Mouse (Mus musculus) neural tube, embryonic 13.5 days (tissue): ENCODE data around the gene Krt20. TPM values are rescaled to one million over a fixed set of nuclear protein-coding genes. Genes with fewer than 3 reads are reported as not detected.

Experiments
- ATAC-seq: fragments of 200-750 bp; cut with Nextera tagmentation; 2 replicates; pipeline ENCODE4 v1.8.0; 2017; ENCODE audit warnings: low read depth, mild to moderate bottlenecking, moderate TSS enrichment, moderate library complexity
- H3K27ac ChIP-seq: fragments of 300-500 bp; sonication (generic); replicated peaks from 2 replicates; pipeline ENCODE4 v1.5.1; 2015; ENCODE audit warnings: moderate library complexity, mild to moderate bottlenecking, inconsistent platforms
- H3K27me3 ChIP-seq: fragments of 300-500 bp; sonication (generic); 2 replicates; pipeline ENCODE4 v1.6.1; 2015; ENCODE audit warnings: mild to moderate bottlenecking, inconsistent platforms
- H3K36me3 ChIP-seq: fragments of 300-500 bp; sonication (generic); 2 replicates; pipeline ENCODE4 v1.6.1; 2015; ENCODE audit warnings: mild to moderate bottlenecking, inconsistent platforms
- H3K4me1 ChIP-seq: fragments of 300-500 bp; sonication (generic); replicated peaks from 2 replicates; pipeline ENCODE4 v1.6.1; 2015; ENCODE audit warnings: inconsistent platforms
- H3K4me2 ChIP-seq: fragments of 300-500 bp; sonication (generic); 2 replicates; pipeline ENCODE4 v1.6.1; 2015; ENCODE audit warnings: inconsistent platforms, mild to moderate bottlenecking, moderate library complexity
- H3K4me3 ChIP-seq: fragments of 300-500 bp; sonication (generic); 2 replicates; pipeline ENCODE4 v1.5.1; 2015; ENCODE audit warnings: mild to moderate bottlenecking, inconsistent platforms
- H3K9ac ChIP-seq: fragments of 300-500 bp; sonication (generic); 2 replicates; pipeline ENCODE4 v1.6.1; 2015; ENCODE audit warnings: moderate library complexity, mild to moderate bottlenecking, inconsistent platforms
- H3K9me3 ChIP-seq: fragments of 300-500 bp; sonication (generic); 2 replicates; pipeline ENCODE4 v1.6.1; 2016; ENCODE audit warnings: inconsistent platforms
- WGBS: fragments of 180-500 bp; shearing (Covaris S2); methylation state at CpG from one replicate; pipeline ENCODE4 v1.1.7; 2015; 5-methylcytosine and 5-hydroxymethylcytosine counted together
- polyA plus RNA-seq: library from polyadenylated mRNA; unstranded; fragments of >200 nt; fragmentation: Nextera tagmentation; extraction: Ambion mirVana; gene quantifications from 2 replicates; pipeline ENCODE4 v1.2.1, GENCODE M21; 2015

Krt20 gene
- polyA plus RNA-seq, 1 experiment from 2014 or later = 0.42 TPM

DNA sequence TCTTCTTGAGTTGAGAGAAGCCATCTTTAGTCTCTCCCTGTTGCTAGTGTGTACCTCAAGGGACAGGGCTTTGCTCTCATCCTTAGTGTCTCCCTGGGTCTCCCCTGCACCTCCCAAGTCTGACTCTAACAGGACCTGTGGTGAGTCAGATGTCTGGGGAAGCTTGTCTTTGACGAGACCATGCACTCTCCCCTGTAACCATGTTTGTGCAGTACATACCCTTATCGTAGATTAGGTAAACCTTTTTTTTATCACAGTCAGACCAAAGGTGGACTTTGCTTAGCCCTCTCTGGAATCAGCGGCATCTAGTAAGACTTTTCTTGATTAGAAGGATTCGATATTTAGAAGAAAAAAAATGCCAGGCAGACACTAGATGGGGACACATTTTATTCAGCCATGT lies 16.1 kb upstream of the Krt20 start:
- WGBS = 93% methylated on average over 4 of the region's 4 CpGs
- Histone ChIP-seq H3K9me3 (no peaks in the 10 kb centered on the region), H3K4me3 (no peak overlapping the region), H3K4me1 (no peaks in the 10 kb centered on the region), H3K4me2 (no peak overlapping the region), H3K36me3 (no peaks in the 10 kb centered on the region), H3K9ac (no peak overlapping the region), H3K27me3 (no peaks in the 10 kb centered on the region; the same call in 1 of the 2 replicates), H3K27ac (no peak overlapping the region)
- ATAC-seq = no peak

DNA sequence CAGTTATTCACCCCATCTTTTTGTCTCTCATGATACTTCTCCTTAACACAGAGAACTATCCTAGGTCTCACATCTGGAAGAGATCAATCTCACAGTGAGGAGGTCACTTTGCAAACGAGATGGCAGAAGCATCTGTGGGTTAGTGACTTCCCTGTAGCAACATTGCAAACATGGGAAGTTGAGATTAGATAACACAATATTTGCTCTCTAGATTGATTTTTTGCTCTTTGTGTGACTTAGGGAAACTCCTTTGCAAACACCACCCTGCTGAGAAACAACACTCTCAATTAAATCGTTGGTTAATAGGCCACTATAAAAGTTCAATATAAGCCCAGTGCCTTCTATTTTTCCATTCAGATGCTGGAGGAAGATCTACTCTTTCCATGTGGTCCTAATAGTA lies 10.8 kb upstream of the Krt20 start:
- WGBS = 65% methylated on average over 2 of the region's 2 CpGs
- Histone ChIP-seq H3K4me2 (no peak overlapping the region), H3K4me1 (no peaks in the 10 kb centered on the region), H3K36me3 (no peaks in the 10 kb centered on the region), H3K4me3 (no peak overlapping the region), H3K27me3 (no peaks in the 10 kb centered on the region), H3K9ac (no peak overlapping the region), H3K27ac (no peak overlapping the region), H3K9me3 (no peaks in the 10 kb centered on the region)
- ATAC-seq = no peak

DNA sequence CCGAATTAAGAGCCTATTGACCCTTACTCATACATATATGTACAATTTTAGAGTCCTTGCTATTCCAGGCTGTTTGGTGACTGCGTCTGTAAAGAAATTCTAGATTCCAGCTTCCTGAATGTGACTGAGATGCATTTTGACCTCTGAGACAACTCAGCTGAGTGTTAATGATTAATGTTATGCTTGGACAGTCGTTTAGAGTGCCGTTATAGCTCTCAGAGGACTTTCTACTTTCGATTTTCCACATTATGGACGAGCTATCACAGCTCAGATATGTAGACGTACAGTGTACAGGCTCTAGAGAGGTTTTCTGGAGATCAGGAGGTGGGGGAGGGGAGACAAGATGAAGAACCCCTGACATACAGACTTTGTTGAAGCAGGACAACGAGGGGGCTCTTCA lies 3.3 kb upstream of the Krt20 start:
- Histone ChIP-seq H3K4me1 (no peaks in the 10 kb centered on the region), H3K27ac (no peak overlapping the region), H3K9me3 (no peaks in the 10 kb centered on the region), H3K4me2 (no peak overlapping the region), H3K9ac (no peak overlapping the region), H3K27me3 (no peaks in the 10 kb centered on the region), H3K36me3 (no peaks in the 10 kb centered on the region), H3K4me3 (no peak overlapping the region)
- WGBS = 60% methylated on average over 8 of the region's 8 CpGs
- no peak for ATAC-seq

DNA sequence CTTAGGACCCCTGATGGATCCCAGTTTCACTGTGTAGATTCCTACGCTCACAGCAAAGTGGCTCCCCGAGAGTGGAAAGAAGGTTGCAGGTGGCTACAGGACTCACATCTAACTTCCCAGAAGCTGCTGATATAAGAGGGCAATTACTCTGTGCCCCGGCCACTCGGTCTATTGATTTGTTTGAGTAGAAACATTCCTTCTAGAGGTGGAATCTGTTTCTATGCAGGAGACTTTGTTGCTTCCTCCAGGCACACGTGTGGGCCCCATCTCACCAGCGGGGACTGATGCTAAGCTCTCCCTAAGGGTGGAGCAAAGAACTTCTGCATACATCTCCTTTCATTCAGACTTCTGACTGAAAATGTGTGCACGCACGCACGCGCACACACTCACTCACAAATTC lies 1.5 kb upstream of the Krt20 start:
- Histone ChIP-seq H3K4me2 (no peak overlapping the region), H3K27ac (no peak overlapping the region), H3K4me1 (no peaks in the 10 kb centered on the region), H3K27me3 (no peaks in the 10 kb centered on the region), H3K9me3 (no peaks in the 10 kb centered on the region), H3K36me3 (no peaks in the 10 kb centered on the region), H3K9ac (no peak overlapping the region), H3K4me3 (no peak overlapping the region)
- ATAC-seq = no peak
- 77% methylated on average over 10 of the region's 10 CpGs for WGBS

DNA sequence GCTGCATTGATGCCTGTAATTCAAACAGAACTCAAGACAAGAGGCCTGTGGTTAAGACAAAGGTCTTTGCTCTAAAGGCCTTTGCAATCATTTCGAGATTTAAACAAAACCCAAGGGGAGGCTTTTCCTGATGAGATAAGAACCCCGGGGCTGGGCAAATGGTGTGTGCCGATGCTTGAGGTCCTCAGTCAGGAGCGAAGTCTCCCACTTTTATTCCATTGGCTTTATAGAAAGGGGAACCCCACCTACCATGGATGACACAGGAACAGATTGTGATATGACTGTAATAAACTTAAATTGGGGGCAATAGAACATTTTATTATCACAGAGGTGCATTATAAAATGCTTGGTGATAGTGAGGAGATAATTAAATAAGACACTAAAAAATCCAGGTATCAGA lies 1.3 kb downstream of the Krt20 start:
- H3K36me3 ChIP-seq = no peaks in the 10 kb centered on the region
- H3K27ac ChIP-seq = no peak overlapping the region
- no peak overlapping the region for H3K4me2 ChIP-seq
- 73% methylated on average over 4 of the region's 4 CpGs for WGBS
- H3K27me3 ChIP-seq = no peaks in the 10 kb centered on the region
- no peak for ATAC-seq
- H3K9ac ChIP-seq = no peak overlapping the region
- no peaks in the 10 kb centered on the region for H3K9me3 ChIP-seq
- no peaks in the 10 kb centered on the region for H3K4me1 ChIP-seq
- H3K4me3 ChIP-seq = no peak overlapping the region

DNA sequence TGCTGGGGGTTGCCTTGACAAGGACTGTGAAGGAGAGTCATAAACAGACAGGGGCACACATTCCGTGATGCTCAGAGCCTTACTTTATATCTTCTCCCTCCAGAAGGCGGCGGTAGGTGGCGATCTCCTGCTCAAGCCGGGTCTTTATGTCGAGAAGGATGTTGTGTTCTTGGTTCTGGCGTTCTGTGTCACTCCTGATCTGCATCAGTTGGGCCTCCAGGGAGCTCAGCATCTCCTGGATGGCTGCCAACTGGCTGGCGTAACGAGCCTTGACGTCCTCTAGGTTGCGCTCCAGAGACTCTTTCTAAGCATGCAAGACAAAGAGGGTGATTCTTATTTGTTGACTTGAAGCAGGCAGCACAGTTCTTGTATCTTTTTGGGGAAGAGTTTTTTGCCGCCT lies 7.3 kb downstream of the Krt20 start:
- H3K4me1 ChIP-seq = peaks cover 9% of the 10 kb centered on the region; the same call in 1 of the 2 replicates
- no peaks in the 10 kb centered on the region for H3K9me3 ChIP-seq
- no peak overlapping the region for H3K4me2 ChIP-seq
- 43% methylated on average over 12 of the region's 12 CpGs for WGBS
- peaks cover 7% of the 10 kb centered on the region for H3K27me3 ChIP-seq
- H3K4me3 ChIP-seq = no peak overlapping the region
- no peak overlapping the region for H3K9ac ChIP-seq
- ATAC-seq = no peak
- no peak overlapping the region for H3K27ac ChIP-seq
- H3K36me3 ChIP-seq = no peaks in the 10 kb centered on the region

DNA sequence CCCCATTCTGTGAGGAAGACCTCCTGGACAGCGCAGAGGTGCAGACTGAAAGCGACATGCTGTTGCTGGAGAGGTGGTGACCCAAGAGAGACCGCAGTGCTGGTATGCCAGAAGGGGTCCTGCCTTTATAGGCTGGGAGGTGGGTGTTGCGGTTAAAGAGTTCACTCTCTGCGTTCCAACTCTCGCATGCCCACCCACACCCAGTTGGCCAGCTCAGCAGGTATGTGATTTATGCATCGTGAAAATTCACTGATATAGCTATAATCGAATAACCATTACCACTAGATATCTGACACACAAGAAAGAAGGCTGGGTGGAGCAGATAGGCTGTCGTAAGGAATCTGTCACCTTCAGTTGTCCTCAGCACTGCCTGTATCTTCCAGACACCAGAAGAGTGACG lies 15.8 kb downstream of the Krt20 start, which contains the start of gene Krt12:
Gene Krt12, minus strand, starts transcription at position 101 of the 400 bp plus-strand sequence.
- Histone ChIP-seq H3K4me1 (no peaks in the 10 kb centered on the region), H3K4me3 (no peak within 1 kb of the TSS), H3K4me2 (no peak within 1 kb of the TSS), H3K9me3 (no peaks in the 10 kb centered on the region), H3K36me3 (no peaks in the 10 kb centered on the region), H3K9ac (no peak within 1 kb of the TSS), H3K27ac (no peak within 1 kb of the TSS), H3K27me3 (peaks cover 16% of the 10 kb centered on the region)
- 85% methylated on average over 10 of the region's 10 CpGs for WGBS
- ATAC-seq = no peak

DNA sequence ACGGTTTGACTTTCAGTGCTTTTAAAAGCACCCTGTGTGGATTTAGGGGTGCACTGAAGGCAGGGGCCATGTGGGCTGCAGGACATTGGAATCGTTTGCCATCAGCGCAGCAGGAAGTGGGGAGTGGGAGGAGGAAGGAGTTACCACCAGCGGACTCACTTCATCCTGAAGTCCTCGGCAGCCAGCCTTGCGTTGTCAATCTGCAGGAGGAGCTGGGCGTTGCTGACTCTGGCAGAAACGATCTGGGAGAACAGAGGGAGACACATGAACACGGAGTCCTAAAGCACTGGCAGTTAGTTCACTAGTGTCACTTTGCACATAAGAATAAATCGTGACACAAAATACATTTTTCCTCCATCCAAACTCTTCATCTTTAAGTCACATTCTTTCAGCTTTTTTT lies 17.4 kb downstream of the Krt20 start:
- WGBS = 59% methylated on average over 10 of the region's 10 CpGs
- no peak for ATAC-seq

DNA sequence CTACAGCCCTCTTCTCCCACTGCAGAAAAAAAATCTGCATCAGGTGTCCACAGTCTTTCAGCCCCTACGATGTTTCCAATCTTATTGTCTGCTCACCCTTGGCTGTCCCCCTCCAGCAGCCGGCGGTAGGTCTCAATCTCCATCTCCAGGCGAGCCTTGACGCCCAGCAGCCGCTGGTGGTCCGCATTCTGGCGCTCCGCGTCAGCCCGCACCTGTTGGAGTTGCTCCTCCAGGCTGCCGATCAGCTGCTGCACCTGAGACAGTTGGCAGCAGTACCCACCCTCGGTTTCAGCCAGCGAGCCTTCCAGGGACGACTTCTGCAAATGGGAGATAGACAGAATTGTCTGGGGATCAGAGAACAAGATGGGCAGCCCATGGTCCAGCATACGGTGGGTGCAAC lies 20.1 kb downstream of the Krt20 start:
- no peaks in the 10 kb centered on the region for H3K36me3 ChIP-seq

More for the DNA sequence above, 17.4 kb downstream of the Krt20 start:
- no peaks in the 10 kb centered on the region for H3K36me3 ChIP-seq
- no peak overlapping the region for H3K27ac ChIP-seq
- H3K4me2 ChIP-seq = no peak overlapping the region
- peaks cover 9% of the 10 kb centered on the region; the same call in 1 of the 2 replicates for H3K27me3 ChIP-seq
- no peaks in the 10 kb centered on the region for H3K4me1 ChIP-seq
- H3K4me3 ChIP-seq = no peak overlapping the region
- H3K9me3 ChIP-seq = no peaks in the 10 kb centered on the region
- H3K9ac ChIP-seq = no peak overlapping the region

DNA sequence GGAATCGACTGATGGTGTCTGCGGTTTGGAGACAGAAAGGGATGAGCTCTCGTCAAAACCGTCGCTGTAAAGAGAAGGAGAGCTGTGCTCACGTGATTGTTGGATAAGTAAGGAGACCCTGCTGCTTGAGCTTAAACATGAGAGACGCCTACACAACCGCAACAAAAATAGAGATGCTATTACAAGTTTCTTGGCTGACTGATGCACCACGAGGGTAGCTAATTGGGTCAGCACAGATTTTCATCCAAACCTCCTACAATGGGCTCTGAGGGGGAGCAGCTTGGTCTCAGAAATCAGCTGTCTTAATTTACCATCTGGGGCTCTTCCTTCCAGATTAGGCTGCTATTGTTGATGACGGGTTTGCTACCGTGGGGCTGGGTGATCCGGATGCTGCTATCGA lies 21.0 kb downstream of the Krt20 start:
- Histone ChIP-seq H3K4me3 (no peak overlapping the region), H3K27me3 (peaks cover 2% of the 10 kb centered on the region; the same call in 1 of the 2 replicates), H3K4me2 (no peak overlapping the region), H3K27ac (no peak overlapping the region), H3K4me1 (no peaks in the 10 kb centered on the region), H3K9ac (no peak overlapping the region), H3K36me3 (no peaks in the 10 kb centered on the region), H3K9me3 (no peaks in the 10 kb centered on the region)
- no peak for ATAC-seq
- WGBS = 87% methylated on average over 13 of the region's 13 CpGs

More for the DNA sequence above, 20.1 kb downstream of the Krt20 start:
- Histone ChIP-seq H3K4me3 (no peak overlapping the region), H3K4me1 (no peaks in the 10 kb centered on the region), H3K4me2 (no peak overlapping the region), H3K9me3 (no peaks in the 10 kb centered on the region), H3K9ac (no peak overlapping the region), H3K27ac (no peak overlapping the region), H3K27me3 (peaks cover 9% of the 10 kb centered on the region; the same call in 1 of the 2 replicates)
- WGBS = 73% methylated on average over 16 of the region's 16 CpGs
- no peak for ATAC-seq

DNA sequence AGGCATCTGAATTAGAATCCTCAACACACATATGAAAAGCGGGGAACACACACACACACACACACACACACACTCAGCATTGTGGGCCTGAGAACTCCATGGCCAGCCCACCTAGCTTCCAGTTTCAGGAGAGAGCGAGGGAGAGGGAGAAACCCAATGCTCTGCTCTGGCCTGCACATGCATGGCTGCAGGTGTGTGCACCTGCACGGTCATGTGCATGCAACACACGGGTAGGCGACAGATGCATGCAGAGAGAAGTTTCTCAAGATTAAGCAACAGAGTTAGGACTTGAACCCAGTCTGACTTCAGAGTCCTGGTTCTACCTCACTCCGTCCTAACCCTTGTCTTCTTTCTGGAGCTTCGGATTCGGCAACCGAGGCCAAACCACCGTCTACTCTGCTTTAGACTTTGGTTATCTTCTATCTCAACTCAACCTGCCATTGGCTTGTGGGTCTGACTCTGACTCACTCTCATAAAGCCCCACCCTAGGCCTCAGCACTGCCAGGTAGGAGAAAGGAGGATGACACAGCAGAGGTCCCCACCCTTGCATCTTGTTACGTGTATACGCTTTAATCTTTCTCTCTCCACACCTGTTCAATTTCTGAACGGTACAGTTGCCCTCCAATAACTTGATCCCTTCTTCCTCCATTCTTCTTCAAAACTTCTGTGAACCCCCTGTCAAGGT lies 23.3 kb downstream of the Krt20 start:
- Histone ChIP-seq H3K9ac (no peak overlapping the region), H3K4me3 (no peak overlapping the region), H3K4me2 (no peak overlapping the region), H3K36me3 (no peaks in the 10 kb centered on the region), H3K9me3 (no peaks in the 10 kb centered on the region), H3K27me3 (no peaks in the 10 kb centered on the region), H3K27ac (no peak overlapping the region), H3K4me1 (no peaks in the 10 kb centered on the region)
- no peak for ATAC-seq
- WGBS = 91% methylated on average over 13 of the region's 13 CpGs

DNA sequence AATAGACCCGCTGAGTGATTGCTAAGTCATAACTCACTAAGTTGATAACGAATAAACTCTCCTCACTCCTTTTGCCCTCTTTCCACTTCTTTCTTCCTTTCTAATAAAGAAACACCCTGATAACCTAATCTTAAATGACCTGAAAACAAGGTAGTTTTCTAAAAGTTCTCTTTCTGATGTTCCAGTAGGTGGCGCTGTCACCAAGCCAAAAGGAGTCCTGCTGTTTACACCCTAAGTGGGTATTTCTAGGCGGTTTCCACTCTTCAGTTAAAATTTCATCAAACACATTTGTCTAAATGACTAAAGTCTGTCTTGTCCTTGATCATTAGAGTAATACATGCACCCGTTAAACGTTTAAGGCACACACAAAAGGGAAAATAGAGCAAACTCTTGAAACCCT lies 24.7 kb downstream of the Krt20 start:
- Histone ChIP-seq H3K4me1 (no peaks in the 10 kb centered on the region), H3K27ac (no peak overlapping the region), H3K9ac (no peak overlapping the region), H3K9me3 (no peaks in the 10 kb centered on the region), H3K4me3 (no peak overlapping the region), H3K4me2 (no peak overlapping the region), H3K36me3 (no peaks in the 10 kb centered on the region), H3K27me3 (no peaks in the 10 kb centered on the region)
- ATAC-seq = no peak
- WGBS = 26% methylated on average over 6 of the region's 6 CpGs

DNA sequence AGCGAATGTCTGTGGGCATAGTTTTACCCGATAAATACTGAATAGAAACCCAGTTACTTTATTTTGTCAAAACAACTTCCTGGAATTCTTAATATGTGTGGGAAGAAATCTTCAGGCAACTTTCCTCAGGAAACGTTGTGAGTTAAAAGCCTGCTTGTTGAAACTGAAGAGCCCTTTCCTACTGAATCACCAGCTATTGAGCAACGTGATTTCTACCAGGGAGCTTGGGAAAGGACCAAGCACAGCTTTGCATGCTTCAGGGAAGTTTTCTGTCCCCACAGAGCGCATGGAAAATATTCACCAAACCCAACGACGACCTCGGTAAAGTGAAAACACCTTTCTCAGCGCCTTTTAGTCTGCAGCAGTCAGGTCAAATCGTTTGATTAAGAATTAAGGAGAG lies 31.8 kb downstream of the Krt20 start:
- no peak overlapping the region for H3K9ac ChIP-seq
- no peak for ATAC-seq
- no peak overlapping the region for H3K27ac ChIP-seq
- H3K4me2 ChIP-seq = no peak overlapping the region
- H3K4me1 ChIP-seq = no peaks in the 10 kb centered on the region
- 82% methylated on average over 10 of the region's 10 CpGs for WGBS
- H3K36me3 ChIP-seq = no peaks in the 10 kb centered on the region
- H3K9me3 ChIP-seq = no peaks in the 10 kb centered on the region
- H3K27me3 ChIP-seq = peaks cover 4% of the 10 kb centered on the region; the same call in 1 of the 2 replicates
- no peak overlapping the region for H3K4me3 ChIP-seq
